In genomic region chr1:135509145-135510084, GRCm38 (mm10) we compare ENCODE assay signal across 8 mouse cellular contexts.
DNase-seq lines count a peak whose midpoint lies in the region; ATAC-seq and TF ChIP-seq lines count a peak whose summit lies in the region.

No protein-coding gene starts in this region.

- H3K9ac ChIP-seq in liver, embryonic 12.5 days, result no peak overlapping the region
- peak overlapping the region; percentile 60 for H3K9ac ChIP-seq in stomach, embryonic 16.5 days (ENCODE audit: low read length)

- peak overlapping the region; percentile 45 for H3K4me3 ChIP-seq in spleen, adult 2 months (ENCODE audit: extremely low read depth, insufficient read depth, insufficient read length)
- H3K4me3 ChIP-seq in liver, embryonic 12.5 days, result peak overlapping the region; percentile 45
- H3K4me3 ChIP-seq in stomach, embryonic 16.5 days (replicated peaks; ENCODE audit: low read length), result peak overlapping the region; percentile 58

- H3K36me3 ChIP-seq in spleen, adult 2 months (ENCODE audit: control insufficient read depth, insufficient read depth, low read length), result no peaks in the 10 kb centered on the region
- H3K36me3 ChIP-seq in liver, embryonic 12.5 days, result no peaks in the 10 kb centered on the region
- no peaks in the 10 kb centered on the region for H3K36me3 ChIP-seq in stomach, embryonic 16.5 days (ENCODE audit: control insufficient read depth, insufficient read depth, low read length)

- no peaks in the 10 kb centered on the region for H3K4me1 ChIP-seq in spleen, adult 2 months (ENCODE audit: control insufficient read depth, insufficient read depth, insufficient read length)
- H3K4me1 ChIP-seq in liver, embryonic 12.5 days, result peaks cover 16% of the 10 kb centered on the region
- H3K4me1 ChIP-seq in stomach, embryonic 16.5 days (ENCODE audit: control insufficient read depth, insufficient read depth, low read length), result peaks cover 29% of the 10 kb centered on the region

- H3K9me3 ChIP-seq in liver, embryonic 12.5 days (replicated peaks), result no peaks in the 10 kb centered on the region
- H3K9me3 ChIP-seq in stomach, embryonic 16.5 days (replicated peaks; ENCODE audit: control insufficient read depth, low read length), result no peaks in the 10 kb centered on the region

- peak overlapping the region; percentile 58 for H3K4me2 ChIP-seq in liver, embryonic 12.5 days
- peak overlapping the region; percentile 85 for H3K4me2 ChIP-seq in stomach, embryonic 16.5 days (ENCODE audit: low read depth, low read length)

- TF ChIP-seq CTCF in spleen, adult 2 months (IDR thresholded peaks at IDR 0.05; ENCODE audit: extremely low read depth, insufficient read depth, insufficient read length, insufficient replicate concordance), result no peak

- TF ChIP-seq POLR2A in spleen, adult 2 months (IDR thresholded peaks at IDR 0.05; ENCODE audit: low read depth, low read length), result no peak

- H3K27ac ChIP-seq in spleen, adult 2 months (ENCODE audit: insufficient read depth, low read length), result peak overlapping the region; percentile 28
- no peak overlapping the region for H3K27ac ChIP-seq in liver, embryonic 12.5 days
- H3K27ac ChIP-seq in stomach, embryonic 16.5 days (ENCODE audit: low read length), result no peak overlapping the region

- 18% methylated on average over 16 of the region's 16 CpGs for WGBS in spleen, adult 2 months
- 17% methylated on average over 16 of the region's 16 CpGs for WGBS in liver, embryonic 12.5 days (ENCODE audit: insufficient replicate concordance)
- 25% methylated on average over 16 of the region's 16 CpGs for WGBS in stomach, embryonic 16.5 days

- DNase-seq in adrenal gland, postnatal 14 days, result peak; percentile 42
- no peak for DNase-seq in adrenal gland, postnatal 25 days
- DNase-seq in spleen, adult 2 months (ENCODE audit: low read depth in 1 of 2, low spot score in 2 of 2), result no peak
- no peak for DNase-seq in spleen, postnatal 14 days (ENCODE audit: low spot score in 2 of 2)
- no peak for DNase-seq in natural killer cell, adult 2 months (ENCODE audit: low spot score in 2 of 2)
- DNase-seq in left cerebral cortex, postnatal 14 days (ENCODE audit: low spot score in 2 of 2), result no peak

- intact Hi-C loops in left cerebral cortex, postnatal 14 days (cut with DNase I), result no loop called here

- H3K27me3 ChIP-seq in spleen, adult 2 months (ENCODE audit: control insufficient read depth, insufficient read depth, low read length), result no peaks in the 10 kb centered on the region
- peaks cover 50% of the 10 kb centered on the region for H3K27me3 ChIP-seq in liver, embryonic 12.5 days (replicated peaks)
- no peaks in the 10 kb centered on the region for H3K27me3 ChIP-seq in stomach, embryonic 16.5 days (ENCODE audit: control insufficient read depth, insufficient read depth, low read length)

- no peak for ATAC-seq in liver, embryonic 12.5 days
- no peak for ATAC-seq in stomach, embryonic 16.5 days (ENCODE audit: insufficient read depth, low FRiP score)
